Mouse (Mus musculus) myocyte (in vitro differentiated cells): Measurements from ENCODE around the gene 3100002H09Rik. TPM values are rescaled to one million over a fixed set of nuclear protein-coding genes. Genes with fewer than 3 reads are reported as not detected.

Experiments used
- H3K27me3 ChIP-seq: one replicate; pipeline ENCODE4 v1.6.1; 2011; ENCODE audit not compliant: control insufficient read depth, insufficient read depth, insufficient read length
- H3K36me3 ChIP-seq: one replicate; pipeline ENCODE4 v1.6.1; 2011; ENCODE audit not compliant: control insufficient read depth, insufficient read depth
- H3K4me2 ChIP-seq: one replicate; pipeline ENCODE4 v1.6.1; 2011; ENCODE audit warnings: low read depth, control low read depth
- H3K4me3 ChIP-seq: one replicate; pipeline ENCODE4 v1.5.1; 2011; ENCODE audit warnings: mild to moderate bottlenecking, control low read depth, moderate library complexity
- H3K79me2 ChIP-seq: one replicate; pipeline ENCODE4 v1.6.1; 2011; ENCODE audit not compliant: control insufficient read depth, insufficient read depth
- H3ac ChIP-seq: one replicate; pipeline ENCODE4 v1.6.1; 2011; ENCODE audit not compliant: control insufficient read depth, insufficient read length
- CEBPB ChIP-seq: IDR thresholded peaks from 2 replicates; pipeline ENCODE4 v1.6.1; 2011; ENCODE audit warnings: mild to moderate bottlenecking, moderate library complexity; ENCODE audit not compliant: poor library complexity, insufficient read depth, severe bottlenecking
- E2F4 ChIP-seq: IDR thresholded peaks from one replicate; pipeline ENCODE4 v1.6.1; 2011; ENCODE audit warnings: mild to moderate bottlenecking, control low read depth, moderate library complexity; ENCODE audit not compliant: insufficient read depth
- MAX ChIP-seq: IDR thresholded peaks from one replicate; pipeline ENCODE4 v1.6.1; 2011; ENCODE audit warnings: low read depth, mild to moderate bottlenecking, control low read depth
- MYOD1 ChIP-seq, 3 experiments: IDR thresholded peaks; one replicate each; pipeline ENCODE4 v1.6.1; 2011; ENCODE audit warnings: control low read depth in 2 of 3, low read depth in 2 of 3, mild to moderate bottlenecking in 2 of 3, moderate library complexity in 1 of 3; ENCODE audit not compliant: insufficient read length in 2 of 3, control insufficient read depth in 1 of 3
- MYOG ChIP-seq, 3 experiments: IDR thresholded peaks; one replicate each; pipeline ENCODE4 v1.6.1; 2011; ENCODE audit warnings: control low read depth in 2 of 3, low read depth in 2 of 3, mild to moderate bottlenecking in 2 of 3; ENCODE audit not compliant: insufficient read length in 2 of 3, control insufficient read depth in 1 of 3, insufficient read depth in 1 of 3
- POLR2AphosphoS2 ChIP-seq: IDR thresholded peaks from one replicate; pipeline ENCODE4 v1.6.1; 2011; ENCODE audit warnings: low read depth, control low read depth; ENCODE audit not compliant: insufficient read length
- REST ChIP-seq: IDR thresholded peaks from one replicate; pipeline ENCODE4 v1.6.1; 2011; ENCODE audit warnings: mild to moderate bottlenecking, control low read depth, moderate library complexity; ENCODE audit not compliant: insufficient read depth, insufficient read length
- SRF ChIP-seq: IDR thresholded peaks from one replicate; pipeline ENCODE4 v1.6.1; 2011; ENCODE audit warnings: low read depth; ENCODE audit not compliant: control insufficient read depth, insufficient read length
- TCF12 ChIP-seq: IDR thresholded peaks from one replicate; pipeline ENCODE4 v1.6.1; 2011; ENCODE audit warnings: mild to moderate bottlenecking, control low read depth; ENCODE audit not compliant: poor library complexity, insufficient read depth, severe bottlenecking
- TCF3 ChIP-seq: IDR thresholded peaks from one replicate; pipeline ENCODE4 v1.6.1; 2011; ENCODE audit warnings: low read depth, control low read depth; ENCODE audit not compliant: insufficient read length
- USF1 ChIP-seq: IDR thresholded peaks from one replicate; pipeline ENCODE4 v1.6.1; 2011; ENCODE audit warnings: low read depth, mild to moderate bottlenecking, control low read depth, moderate library complexity
- polyA plus RNA-seq: library from polyadenylated mRNA; unstranded; fragments of >200 nt; fragmentation: generic; extraction: Trizol; gene quantifications from one replicate; pipeline ENCODE4 v1.2.1, GENCODE M21; 2012; ENCODE audit warnings: missing spikeins

Gene 3100002H09Rik
- polyA plus RNA-seq, 1 experiment, result not detected

GRCm38 (mm10) chr4:124646591-124646990 is 36.0 kb upstream of the 3100002H09Rik start:
- Histone ChIP-seq H3ac (no peak overlapping the region), H3K4me2 (peak overlapping the region; percentile 53)

GRCm38 (mm10) chr4:124644974-124645433 is 34.4 kb upstream of the 3100002H09Rik start:
- TF ChIP-seq MYOG (IDR thresholded peaks at IDR 0.05; ENCODE audit: control insufficient read depth in 1 of 3, insufficient read depth in 1 of 3, insufficient read length in 2 of 3, low read depth in 2 of 3) (peak in 1 of 3 experiments; percentile 21), POLR2AphosphoS2 (no peak)
- no peaks in the 10 kb centered on the region for H3K36me3 ChIP-seq
- no peak overlapping the region for H3K4me2 ChIP-seq
- H3K27me3 ChIP-seq, result peaks cover 36% of the 10 kb centered on the region
- no peak overlapping the region for H3ac ChIP-seq
- no peaks in the 10 kb centered on the region for H3K79me2 ChIP-seq
- H3K4me3 ChIP-seq, result no peak overlapping the region

More at GRCm38 (mm10) chr4:124646591-124646990, 36.0 kb upstream of the 3100002H09Rik start:
- Histone ChIP-seq H3K27me3 (peaks cover 37% of the 10 kb centered on the region), H3K79me2 (no peaks in the 10 kb centered on the region), H3K4me3 (no peak overlapping the region), H3K36me3 (no peaks in the 10 kb centered on the region)
- TF ChIP-seq TCF12, result no peak

GRCm38 (mm10) chr4:124643859-124644258 is 33.3 kb upstream of the 3100002H09Rik start:
- no peak overlapping the region for H3K4me3 ChIP-seq
- no peak for TF ChIP-seq TCF3
- TF ChIP-seq MYOG (IDR thresholded peaks at IDR 0.05; ENCODE audit: control insufficient read depth in 1 of 3, insufficient read depth in 1 of 3, insufficient read length in 2 of 3, low read depth in 2 of 3), result peak in 1 of 3 experiments; percentile 32
- no peaks in the 10 kb centered on the region for H3K36me3 ChIP-seq
- no peaks in the 10 kb centered on the region for H3K79me2 ChIP-seq
- H3ac ChIP-seq, result no peak overlapping the region
- H3K27me3 ChIP-seq, result peaks cover 36% of the 10 kb centered on the region
- peak overlapping the region; percentile 8 for H3K4me2 ChIP-seq

GRCm38 (mm10) chr4:124639715-124640114 is 29.1 kb upstream of the 3100002H09Rik start:
- Histone ChIP-seq H3K4me3 (no peak overlapping the region), H3K79me2 (no peaks in the 10 kb centered on the region), H3ac (no peak overlapping the region), H3K36me3 (no peaks in the 10 kb centered on the region), H3K27me3 (peaks cover 63% of the 10 kb centered on the region), H3K4me2 (no peak overlapping the region)
- TF ChIP-seq CEBPB (no peak), MAX (no peak)

- TF ChIP-seq MYOD1 (IDR thresholded peaks at IDR 0.05; ENCODE audit: control insufficient read depth in 1 of 3, insufficient read length in 2 of 3, low read depth in 2 of 3), result no peak
- TF ChIP-seq REST, result peak; percentile 91
- no peak for TF ChIP-seq MAX
- Histone ChIP-seq H3ac (no peak overlapping the region), H3K36me3 (no peaks in the 10 kb centered on the region), H3K27me3 (peaks cover 26% of the 10 kb centered on the region), H3K79me2 (no peaks in the 10 kb centered on the region), H3K4me2 (no peak overlapping the region), H3K4me3 (no peak overlapping the region)
Measured at GRCm38 (mm10) chr4:124633281-124633680, 22.7 kb upstream of the 3100002H09Rik start.

GRCm38 (mm10) chr4:124632856-124633255 is 22.3 kb upstream of the 3100002H09Rik start:
- no peak overlapping the region for H3K4me2 ChIP-seq
- H3K4me3 ChIP-seq, result no peak overlapping the region
- H3K36me3 ChIP-seq, result no peaks in the 10 kb centered on the region
- peaks cover 25% of the 10 kb centered on the region for H3K27me3 ChIP-seq
- H3K79me2 ChIP-seq, result no peaks in the 10 kb centered on the region
- no peak for TF ChIP-seq CEBPB
- TF ChIP-seq TCF12, result no peak
- no peak for TF ChIP-seq MYOD1 (IDR thresholded peaks at IDR 0.05; ENCODE audit: control insufficient read depth in 1 of 3, insufficient read length in 2 of 3, low read depth in 2 of 3)
- TF ChIP-seq USF1, result no peak
- no peak for TF ChIP-seq SRF
- TF ChIP-seq POLR2AphosphoS2, result no peak
- TF ChIP-seq MAX, result no peak
- TF ChIP-seq REST, result no peak
- no peak for TF ChIP-seq TCF3
- no peak for TF ChIP-seq E2F4
- no peak overlapping the region for H3ac ChIP-seq
